Mouse (Mus musculus) retina, adult 2 months (tissue): ENCODE data around the gene Cep112.

Experiments used
- DNase-seq: peaks from one replicate; pipeline ENCODE4 v3.0.0-alpha.2; 2012; ENCODE audit warnings: low read depth, low spot score

Cep112 gene

DNA sequence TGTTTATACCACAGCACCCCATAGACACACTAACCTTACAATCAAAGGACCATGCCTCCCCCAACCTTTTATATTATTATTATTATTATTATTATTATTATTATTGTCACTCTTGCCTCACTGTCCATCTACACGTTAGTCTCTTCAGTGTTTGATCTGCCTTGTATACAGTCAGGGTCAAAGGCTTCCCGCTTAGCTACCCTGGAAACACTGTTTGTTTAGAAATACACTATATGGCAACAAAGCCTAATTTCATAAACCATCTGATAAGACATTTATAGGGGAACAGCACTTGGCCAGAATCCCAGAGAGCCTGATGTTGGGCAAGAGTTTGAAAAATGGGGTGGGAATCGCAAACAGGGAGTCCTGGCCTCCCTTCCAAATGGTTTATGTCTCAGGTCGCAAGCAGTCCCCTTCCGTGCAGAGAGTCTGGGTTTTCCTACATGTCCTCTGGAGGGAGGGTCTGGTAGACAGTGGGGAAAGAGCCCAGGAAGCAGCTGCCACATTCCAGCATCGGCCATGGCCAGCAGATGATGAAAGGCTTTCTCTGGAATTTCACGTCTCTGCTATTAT lies 451.7 kb downstream of the Cep112 start:
- DNase-seq, result no peak

DNA sequence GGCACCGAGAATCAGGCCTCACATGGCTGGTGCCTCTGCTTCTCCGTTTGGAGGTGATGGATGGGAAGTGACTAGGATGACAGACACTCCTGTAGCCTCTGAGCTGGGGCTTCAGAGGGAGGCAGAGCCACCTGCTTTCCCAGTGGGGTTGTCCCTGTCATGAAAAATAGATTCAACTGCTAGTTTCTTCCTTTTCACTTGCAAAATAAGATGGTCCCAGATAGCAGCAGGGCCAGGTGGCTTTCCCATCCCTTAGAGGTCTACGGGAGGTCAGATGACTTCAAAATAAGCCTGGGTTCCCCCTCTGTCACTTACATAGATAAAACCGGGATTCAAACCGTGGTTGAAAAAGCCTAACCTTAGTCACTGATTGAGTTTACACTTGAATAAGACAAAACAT lies 452.5 kb downstream of the Cep112 start:
- no peak for DNase-seq

DNA sequence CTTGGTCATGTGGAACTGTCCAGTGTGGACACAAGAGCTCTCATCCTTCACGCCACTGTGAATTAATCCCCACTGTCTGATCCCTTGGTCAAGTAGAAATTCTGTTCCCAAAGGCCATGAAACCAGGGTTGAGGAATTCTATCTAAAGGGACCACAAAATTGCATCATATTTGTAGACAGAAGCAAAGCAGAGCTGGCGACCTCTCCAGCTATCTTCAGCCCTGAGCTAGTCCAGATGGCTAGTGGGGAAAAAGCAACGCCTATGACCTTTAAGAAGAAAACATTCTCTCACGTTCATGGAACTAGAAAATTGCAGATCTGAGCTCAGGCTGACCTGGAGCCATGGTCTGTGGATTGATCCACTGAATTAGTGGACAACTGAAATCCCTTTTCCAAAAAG lies 455.6 kb downstream of the Cep112 start:
- DNase-seq, result no peak

DNA sequence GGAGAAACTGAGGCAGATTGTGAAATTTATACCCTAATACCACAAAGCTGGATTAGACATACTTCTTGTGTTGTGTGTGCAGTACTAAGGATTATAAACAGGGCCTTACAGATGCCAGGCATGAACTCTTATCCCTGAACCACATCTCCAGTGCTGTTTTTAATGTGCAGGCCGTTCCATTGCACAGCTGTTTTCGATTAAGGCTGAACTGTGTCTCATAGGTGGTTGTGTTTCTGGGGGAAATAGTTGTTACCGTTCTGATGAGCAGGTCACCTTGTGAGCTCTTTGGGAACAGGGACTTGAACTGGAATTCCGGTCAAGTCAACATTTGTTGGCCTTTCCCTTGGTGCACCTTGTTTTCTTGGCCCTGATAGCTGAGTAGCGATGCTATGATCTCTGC lies 456.7 kb downstream of the Cep112 start:
- DNase-seq, result no peak

DNA sequence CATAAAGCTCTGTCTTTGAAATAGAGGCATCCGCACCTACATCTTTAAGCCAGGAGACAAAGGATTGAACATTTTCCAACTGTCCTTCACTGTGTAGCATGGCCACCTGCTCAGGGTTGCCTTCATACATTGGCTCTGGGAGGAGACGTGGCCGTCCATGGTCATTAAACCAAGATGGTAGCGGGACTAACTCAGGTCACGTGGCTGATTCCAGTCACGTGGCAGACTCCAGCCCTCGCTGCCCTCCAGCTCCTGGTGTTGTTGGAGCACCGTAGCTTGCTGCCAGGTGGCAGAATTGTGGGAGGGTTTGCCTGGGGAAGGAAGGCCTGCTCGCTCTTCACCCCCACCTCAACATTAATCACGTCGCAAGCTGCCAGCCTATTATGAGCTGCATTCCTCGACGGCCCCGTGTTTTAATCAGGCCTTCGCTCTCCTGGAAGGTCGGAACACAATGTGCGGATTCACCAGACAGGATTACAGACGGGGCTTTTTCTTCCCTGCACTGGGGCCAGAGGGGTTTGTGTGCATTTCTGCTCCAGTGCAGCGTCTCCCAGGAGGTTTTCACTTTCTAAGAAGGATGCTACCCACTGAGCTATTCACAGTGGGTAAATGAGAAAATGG lies 460.4 kb downstream of the Cep112 start:
- no peak for DNase-seq

DNA sequence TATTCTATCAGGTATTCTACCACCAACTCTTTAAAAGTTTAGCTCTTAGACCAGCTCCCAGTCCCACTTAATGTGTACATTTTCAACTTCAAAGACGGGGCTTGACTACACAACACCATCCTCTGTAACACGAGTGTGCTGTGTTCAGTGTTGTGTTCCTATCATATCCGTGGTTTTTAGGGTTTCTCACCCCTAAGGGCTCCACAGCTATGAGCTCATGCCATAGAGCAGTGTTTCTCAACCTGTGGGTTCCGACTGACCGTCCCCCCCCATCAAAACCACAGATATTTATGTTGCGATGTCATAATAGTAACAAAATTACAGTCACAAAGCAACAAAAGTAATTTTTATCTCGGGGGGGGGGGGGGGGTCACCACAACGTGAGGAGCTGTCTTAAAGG lies 461.1 kb downstream of the Cep112 start:
- no peak for DNase-seq

DNA sequence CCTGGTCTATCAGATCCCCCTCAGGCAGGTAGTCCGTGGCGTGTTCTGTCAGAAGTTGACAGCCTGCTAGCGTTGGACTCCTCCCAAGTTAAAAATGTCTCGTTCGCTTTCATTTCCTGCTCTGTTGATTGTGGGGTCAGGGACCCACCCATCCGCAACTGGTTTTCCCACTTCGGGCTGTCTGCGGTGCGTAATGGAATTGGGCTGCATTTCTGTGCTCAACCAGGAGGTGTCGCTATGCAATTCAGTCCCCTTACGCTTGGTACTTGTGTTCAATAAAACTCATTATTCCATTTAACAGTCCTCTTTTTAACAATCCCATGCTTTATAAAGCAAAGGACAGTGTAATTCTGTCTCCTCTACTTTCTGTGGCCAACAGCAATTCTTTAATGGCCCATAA lies 464.1 kb downstream of the Cep112 start:
- no peak for DNase-seq

DNA sequence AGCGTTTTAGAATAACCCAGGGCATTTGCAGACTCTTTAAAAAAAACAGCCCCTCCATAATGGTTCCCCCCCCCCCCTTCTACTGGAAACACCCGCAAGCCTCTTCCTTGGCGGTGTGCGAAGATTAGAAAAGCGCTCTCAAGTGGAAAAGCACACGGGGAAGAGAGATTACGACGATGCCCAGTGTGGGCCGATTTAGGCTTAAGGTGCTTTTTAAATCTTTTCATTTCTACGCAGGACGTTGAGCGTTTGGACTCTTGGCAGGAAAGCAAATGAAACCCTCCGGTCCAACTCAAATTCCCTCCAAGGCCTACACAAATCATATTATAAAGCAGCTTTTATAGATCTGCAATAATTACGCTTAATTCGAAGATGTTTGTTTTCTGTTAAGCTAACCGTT lies 465.6 kb downstream of the Cep112 start:
- no peak for DNase-seq

DNA sequence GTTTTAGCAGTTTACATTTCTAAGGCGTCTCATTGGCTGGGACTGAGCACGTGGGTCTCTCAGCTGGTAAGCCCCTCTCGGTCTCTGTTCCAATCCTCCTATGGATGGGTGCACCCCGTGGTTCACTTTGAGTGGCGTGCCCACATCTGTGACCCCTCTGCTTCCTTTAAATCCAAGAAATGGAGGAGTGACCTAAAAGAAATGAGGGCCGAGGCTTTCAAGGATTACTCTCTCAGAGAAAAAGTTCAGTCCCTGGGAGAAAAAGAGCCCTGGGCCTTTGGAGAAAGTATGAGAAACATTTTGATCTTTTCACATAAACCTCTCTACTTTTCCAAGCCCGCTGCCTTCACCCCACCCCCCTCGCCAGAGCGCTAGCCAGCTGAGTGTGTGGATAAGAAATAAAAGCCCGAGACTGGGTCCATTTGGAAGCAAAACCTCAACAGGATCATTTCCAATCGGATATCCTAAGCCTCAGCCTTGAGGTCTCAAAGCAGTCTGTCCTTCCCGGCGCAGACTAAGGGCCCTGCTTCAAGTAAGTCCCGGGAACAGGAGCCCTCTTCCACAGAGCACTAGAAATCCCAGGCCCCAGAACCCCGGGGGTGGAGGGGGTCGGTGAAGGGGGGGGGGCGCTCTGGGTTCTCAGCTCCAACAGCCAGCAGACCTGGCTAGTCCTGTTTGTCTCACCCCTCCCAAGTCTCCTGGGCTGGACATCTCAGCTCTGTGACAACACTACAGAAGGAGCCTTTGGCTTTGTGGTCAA lies 466.3 kb downstream of the Cep112 start:
- no peak for DNase-seq

DNA sequence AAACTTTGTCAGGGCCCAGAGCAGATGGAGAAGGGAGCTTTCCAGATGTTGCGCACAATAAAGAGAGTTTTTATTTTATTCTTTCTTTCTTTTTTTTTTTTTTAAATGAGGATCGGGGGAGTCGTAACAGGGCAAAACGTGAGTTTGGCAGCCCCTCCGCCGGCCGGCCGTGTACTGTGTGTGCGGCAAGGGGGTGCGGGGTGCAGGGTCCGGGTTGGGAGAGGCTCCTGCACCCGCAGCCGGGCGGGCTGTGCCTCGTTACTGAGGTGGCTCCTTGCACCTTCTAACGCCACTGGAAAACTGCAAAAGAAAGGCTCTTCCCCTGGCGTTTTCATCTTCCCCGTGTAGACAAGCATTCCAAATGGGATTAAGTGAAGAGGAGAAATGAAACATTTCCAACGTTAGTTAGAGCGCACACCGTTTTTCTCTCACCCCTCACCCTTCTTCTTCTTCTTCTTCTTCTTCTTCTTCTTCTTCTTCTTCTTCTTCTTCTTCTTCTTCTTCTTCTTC lies 466.9 kb downstream of the Cep112 start:
- no peak for DNase-seq

DNA sequence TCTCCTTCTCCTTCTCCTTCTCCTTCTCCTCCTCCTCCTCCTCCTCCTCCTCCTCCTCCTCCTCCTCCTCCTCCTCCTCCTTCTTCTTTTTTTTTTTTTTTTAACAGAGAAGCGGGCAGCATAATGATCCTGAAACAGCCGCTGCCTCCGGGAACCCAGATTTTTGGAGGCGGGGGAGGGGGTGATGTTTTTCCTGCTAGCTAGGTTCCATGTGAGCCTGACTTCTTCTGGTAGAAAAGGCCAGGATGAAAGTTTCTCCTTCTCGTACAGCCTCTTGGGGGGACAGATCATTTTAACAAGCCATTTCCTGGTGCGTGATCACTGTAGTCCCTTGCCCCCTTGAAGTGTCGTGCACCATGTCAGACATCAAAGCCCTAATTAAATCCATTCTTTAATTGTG lies 467.4 kb downstream of the Cep112 start:
- no peak for DNase-seq

DNA sequence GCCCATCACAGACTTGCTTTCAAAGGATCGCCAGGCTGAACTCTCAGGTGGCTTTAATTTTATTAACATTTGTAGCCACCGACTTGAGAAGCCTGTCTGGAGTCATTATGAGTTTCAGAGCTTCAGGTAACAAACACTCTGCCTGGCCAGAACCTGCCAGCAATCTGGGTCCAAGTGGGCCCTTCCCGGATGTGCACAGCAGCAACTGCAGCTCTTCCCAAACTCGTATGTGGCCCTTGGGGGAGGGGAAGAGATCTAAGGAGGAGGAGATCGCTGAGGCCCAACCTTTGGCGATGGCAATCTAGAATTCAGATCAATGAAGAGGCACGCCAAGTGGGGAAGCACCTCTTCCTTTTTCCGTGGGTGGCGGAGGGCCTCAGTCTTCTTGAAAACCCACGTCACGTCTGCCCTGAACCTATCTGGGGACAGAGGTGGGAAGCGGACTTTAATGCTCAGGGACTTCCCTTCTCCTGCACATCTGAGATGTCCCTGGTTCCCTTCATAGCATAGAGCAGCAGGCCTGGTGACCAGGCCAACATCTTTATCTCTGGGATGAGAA lies 468.3 kb downstream of the Cep112 start:
- no peak for DNase-seq

DNA sequence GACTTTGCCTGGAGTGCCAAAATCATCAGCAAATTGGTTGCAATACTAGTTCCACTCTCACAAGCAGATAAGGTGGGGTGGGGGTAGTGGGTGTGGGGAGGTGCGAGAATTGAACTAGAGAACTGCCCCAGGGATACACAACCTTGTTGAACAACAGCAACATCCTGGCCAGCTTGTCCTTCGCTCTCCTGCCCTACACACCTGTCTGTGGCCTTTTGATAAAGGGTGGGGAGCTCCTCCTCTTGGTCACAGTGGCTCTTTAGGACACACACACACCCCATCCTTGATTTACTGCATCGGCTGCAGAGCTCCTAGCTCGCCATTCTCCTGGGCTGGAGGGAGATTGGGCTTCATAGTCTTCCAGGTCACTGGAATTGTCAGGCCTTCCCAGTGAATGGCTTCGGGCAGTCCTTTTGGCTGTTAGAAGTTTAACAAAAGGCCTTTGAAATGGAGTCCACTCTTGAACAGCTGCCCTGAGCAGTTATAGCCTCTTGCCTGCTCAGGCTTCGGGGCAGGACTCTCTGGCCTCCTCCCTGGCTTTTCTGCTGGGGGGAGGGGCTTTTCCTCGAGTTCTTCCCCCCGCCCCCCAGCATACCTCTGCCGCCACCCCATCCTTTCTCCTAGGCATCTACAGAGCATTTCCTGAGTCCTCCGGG lies 469.0 kb downstream of the Cep112 start:
- DNase-seq, result no peak

DNA sequence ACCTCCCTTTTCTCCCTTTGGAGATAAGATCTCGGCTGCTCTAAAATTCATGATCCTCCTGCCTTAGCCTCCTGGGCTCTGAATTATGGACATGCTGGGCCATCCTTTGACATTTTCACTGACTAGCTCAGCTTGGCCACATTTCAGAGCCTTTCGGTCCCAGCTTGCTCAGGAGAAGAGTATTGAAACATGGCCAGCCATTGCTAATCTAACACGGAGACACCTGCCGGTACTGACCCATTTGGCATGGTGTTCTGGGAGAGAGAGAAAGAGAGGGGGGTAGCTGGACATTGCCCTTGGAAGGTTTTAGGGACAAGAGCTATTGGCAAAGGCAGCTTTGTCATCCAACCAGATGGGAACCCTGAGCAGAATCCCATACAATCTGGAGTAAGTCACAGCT lies 472.0 kb downstream of the Cep112 start:
- no peak for DNase-seq

DNA sequence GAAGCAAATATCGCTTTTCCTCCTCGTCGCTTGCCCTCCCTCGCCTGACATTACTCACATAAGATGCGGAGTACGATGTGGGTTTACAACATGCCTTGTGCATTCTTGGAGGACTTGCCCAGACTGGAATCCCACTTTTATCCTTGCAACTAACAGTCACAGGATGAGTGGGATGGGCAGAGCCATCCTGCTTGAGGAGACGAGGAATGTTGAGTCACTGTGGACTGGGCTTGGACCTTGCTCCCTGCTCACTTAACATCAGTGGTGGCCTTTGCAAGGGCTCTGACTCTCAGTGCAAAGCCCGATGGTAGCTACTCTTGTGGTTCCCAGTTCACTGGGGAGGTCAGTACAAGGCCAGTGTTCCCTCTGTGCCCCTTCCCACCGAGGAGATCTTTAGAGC lies 473.1 kb downstream of the Cep112 start:
- no peak for DNase-seq

DNA sequence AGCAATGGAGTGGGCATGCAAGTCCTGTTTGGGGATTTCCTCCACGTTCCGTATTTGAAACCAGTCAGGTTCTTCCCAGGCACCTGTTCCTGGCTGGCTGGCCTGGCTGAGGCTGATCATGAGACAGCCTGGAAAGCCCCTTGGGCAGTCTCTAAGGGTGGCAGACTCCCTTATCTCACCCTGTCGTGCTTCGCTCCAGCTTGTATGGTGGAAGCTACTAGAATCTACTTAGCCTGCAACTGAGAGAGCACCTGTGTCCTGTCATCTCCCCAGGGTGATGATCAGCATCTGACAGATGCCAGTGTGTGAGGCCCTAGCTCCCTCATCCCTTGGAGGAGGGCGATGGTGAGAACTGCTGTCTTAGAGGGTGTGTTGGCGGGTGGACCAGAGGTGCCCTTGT lies 473.5 kb downstream of the Cep112 start:
- DNase-seq, result no peak

DNA sequence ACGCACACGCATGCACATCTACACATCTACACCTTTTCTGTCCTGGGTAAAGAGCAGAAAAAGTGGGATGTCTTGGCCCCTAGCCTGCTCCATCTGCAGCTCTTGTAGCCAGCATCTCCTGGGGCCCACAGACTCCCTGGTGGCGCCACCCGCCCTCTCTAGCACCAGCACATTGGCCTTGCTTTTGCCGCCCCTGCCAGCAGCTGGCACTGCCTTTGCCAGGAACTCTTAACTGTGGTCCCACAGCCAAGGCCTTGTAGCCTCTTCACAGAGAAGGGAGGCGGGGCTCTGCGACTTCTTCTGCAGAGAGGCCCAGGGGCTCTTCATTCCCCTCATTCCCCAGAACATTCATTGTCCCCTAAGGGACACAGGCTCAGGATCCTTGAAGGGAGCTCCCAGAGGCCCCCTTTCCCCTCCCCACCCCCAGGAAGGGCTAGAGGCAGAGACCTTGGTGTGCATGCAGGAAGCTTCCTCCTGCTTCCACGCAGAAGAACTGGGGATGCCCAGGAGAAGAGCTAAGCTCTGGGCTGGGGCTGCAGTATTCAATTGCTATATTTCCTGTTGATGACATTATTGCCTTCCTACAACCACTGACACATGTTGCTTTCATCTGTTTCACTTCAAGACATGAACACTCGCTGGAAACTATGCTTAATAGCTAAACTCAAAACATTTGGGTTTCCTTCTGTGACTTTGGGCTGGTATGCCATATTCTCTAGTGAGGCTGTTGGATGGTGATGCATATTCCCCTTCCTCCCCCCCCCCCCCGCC lies 475.9 kb downstream of the Cep112 start:
- DNase-seq, result no peak

DNA sequence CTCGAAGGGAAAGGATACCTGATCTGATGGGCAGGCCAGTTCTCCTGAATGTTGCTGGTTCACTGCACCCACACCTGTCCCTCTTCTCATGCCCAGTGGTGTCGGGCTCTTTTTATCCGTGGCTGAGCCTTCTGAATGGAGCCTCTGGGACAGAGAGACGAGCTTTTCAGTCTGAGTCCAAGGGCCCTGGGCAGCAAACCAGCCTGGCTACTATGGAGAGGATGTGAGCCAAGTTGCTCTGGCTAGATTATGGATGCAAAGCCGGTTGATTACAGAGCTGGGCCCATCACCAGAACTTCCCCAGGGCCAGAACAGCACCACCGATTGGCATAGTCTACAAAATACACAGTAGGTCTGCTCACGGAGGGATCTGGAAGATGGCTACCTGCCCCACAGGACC lies 476.7 kb downstream of the Cep112 start:
- no peak for DNase-seq

DNA sequence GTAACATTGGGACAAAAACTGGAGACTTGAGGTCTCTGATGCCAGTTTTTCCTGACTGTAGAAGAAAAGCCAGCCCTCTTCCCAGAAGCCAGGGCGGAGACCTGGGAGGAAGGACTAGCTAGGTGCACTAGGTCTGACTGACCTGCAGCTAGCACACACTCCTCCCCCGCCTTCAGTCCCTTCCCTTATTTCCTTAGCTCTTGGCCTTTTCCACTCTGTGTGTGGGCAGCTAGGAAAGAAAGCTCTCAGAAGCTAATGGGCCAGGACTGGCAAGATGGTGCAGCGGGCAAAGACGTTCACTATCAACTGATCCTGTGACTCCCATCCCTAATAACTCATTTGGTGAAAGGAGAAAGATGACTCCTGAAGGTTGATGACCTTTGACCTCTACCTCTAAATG lies 477.3 kb downstream of the Cep112 start:
- no peak for DNase-seq

DNA sequence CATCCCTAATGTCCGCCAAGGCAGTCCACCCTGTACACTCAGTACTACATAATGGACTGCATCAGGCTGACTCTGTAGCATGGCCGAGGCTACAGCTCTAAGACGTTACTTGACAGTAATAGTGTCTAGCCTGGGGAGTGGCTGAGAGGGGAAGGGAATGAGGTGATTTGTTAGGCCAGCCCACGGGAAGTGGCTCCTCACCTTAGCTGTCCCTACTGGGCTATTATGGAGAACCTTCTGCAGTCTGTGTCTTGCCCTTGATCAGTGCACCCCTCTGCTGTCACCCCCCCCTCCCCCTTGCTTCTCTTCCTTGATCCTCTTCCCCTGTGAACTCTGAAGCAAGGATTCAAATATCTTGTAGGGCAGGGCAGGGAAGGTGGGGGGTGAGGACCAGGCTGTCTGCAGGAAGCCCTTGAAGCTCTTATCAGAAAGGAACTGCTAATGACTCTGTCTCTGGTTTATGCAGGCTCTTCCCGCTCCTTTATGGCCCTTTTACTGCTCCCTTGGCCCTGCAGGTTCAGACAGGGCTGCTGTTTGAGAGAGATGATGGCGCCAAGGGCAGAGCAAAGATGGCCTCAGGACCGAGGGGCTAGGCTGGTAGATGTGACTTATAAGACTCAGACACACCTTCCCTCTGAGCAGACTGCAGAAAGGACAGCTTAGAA lies 481.7 kb downstream of the Cep112 start:
- DNase-seq, result no peak
